Mouse (Mus musculus): ENCODE data around the gene Gm9857. TPM values are rescaled to one million over a fixed set of nuclear protein-coding genes. Genes with fewer than 3 reads are reported as not detected.

The Gm9857 gene
- not detected for polyA plus RNA-seq (2014; fragmentation: Illumina TruSeq; extraction: RNeasy Lipid Tissue Mini Kit (QIAGEN cat#74804); ENCODE audit: low read depth, low replicate concordance)

GRCm38 (mm10) chr3:108940001-108940633 is at the start of gene Gm9857:
Gene Gm9857, minus strand, starts transcription at chr3:108940445.

GRCm38 (mm10) chr3:108939573-108939972 is 672 bp downstream of the Gm9857 start, which contains the start of gene Henmt1:
Gene Henmt1, plus strand, starts transcription at chr3:108939873.

DNA sequence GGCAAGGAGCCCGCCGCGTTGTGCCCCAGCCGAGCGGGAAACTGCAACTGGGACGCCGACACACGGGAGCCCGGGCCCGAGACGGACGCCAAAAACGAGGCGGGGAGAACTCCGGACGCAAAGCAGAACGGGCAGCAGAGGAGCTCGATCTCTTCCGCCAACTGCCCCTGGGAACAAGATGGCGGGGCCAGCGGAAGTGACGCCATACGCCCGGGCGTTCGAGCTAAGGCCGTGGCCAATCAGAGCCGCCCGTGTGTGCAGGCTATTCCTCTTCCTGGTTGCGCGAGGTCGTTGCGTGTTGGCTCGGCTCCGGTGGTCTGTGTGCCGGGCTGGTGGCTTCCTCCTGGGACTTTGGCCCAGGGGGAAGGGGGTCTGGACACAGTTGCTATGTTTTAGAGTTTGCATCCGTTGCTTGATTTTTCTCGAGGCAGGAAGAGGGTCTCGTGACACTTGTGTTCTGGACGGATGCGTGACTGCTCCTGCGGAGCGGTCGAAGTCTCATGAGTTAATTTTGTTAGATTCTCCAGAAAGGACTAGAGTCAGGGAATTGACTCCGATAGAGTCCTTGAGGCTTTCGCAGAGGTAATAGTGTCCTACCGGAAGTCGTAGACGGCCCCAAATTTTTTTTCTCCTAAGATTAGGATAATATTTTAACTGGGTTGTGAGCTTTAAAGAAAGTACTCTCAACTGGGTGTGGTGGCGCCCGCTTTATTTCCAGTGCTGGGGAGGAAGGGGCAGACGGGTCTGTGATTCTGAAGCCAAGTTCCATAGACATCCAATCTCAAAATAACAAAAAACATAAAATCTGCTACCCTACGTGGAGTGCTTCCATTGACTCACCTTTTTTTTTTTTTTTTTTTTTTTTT is 28.5 kb downstream of the Gm9857 start, which contains the start of gene Prpf38b:
Prpf38b (minus strand) TSS at position 180 of the 866 bp plus-strand sequence.

Other genes with a start within 250 kb of the Gm9857 start
- gene Gpsm2, start 218.1 kb downstream of the Gm9857 start, polyA plus RNA-seq (2014; fragmentation: Illumina TruSeq; extraction: RNeasy Lipid Tissue Mini Kit (QIAGEN cat#74804); ENCODE audit: low read depth, low replicate concordance), result 6.8 TPM
- not detected for gene Aknad1, start 200.8 kb downstream of the Gm9857 start, polyA plus RNA-seq (2014; fragmentation: Illumina TruSeq; extraction: RNeasy Lipid Tissue Mini Kit (QIAGEN cat#74804); ENCODE audit: low read depth, low replicate concordance)
- 51.0 TPM for gene Stxbp3, start 99.9 kb downstream of the Gm9857 start, polyA plus RNA-seq (2014; fragmentation: Illumina TruSeq; extraction: RNeasy Lipid Tissue Mini Kit (QIAGEN cat#74804); ENCODE audit: low read depth, low replicate concordance)
- not detected for gene Fndc7, start 50.4 kb downstream of the Gm9857 start, polyA plus RNA-seq (2014; fragmentation: Illumina TruSeq; extraction: RNeasy Lipid Tissue Mini Kit (QIAGEN cat#74804); ENCODE audit: low read depth, low replicate concordance)
- gene Prpf38b, start 28.7 kb downstream of the Gm9857 start, polyA plus RNA-seq (2014; fragmentation: Illumina TruSeq; extraction: RNeasy Lipid Tissue Mini Kit (QIAGEN cat#74804); ENCODE audit: low read depth, low replicate concordance), result 69.4 TPM
- gene Henmt1, start 572 bp downstream of the Gm9857 start, polyA plus RNA-seq (2014; fragmentation: Illumina TruSeq; extraction: RNeasy Lipid Tissue Mini Kit (QIAGEN cat#74804); ENCODE audit: low read depth, low replicate concordance), result not detected
- gene Fam102b, start 87.2 kb upstream of the Gm9857 start, polyA plus RNA-seq (2014; fragmentation: Illumina TruSeq; extraction: RNeasy Lipid Tissue Mini Kit (QIAGEN cat#74804); ENCODE audit: low read depth, low replicate concordance), result 1.5 TPM
- not detected for gene Slc25a54, start 140.0 kb upstream of the Gm9857 start, polyA plus RNA-seq (2014; fragmentation: Illumina TruSeq; extraction: RNeasy Lipid Tissue Mini Kit (QIAGEN cat#74804); ENCODE audit: low read depth, low replicate concordance)
- 2.3 TPM for gene Slc25a24, start 182.7 kb upstream of the Gm9857 start, polyA plus RNA-seq (2014; fragmentation: Illumina TruSeq; extraction: RNeasy Lipid Tissue Mini Kit (QIAGEN cat#74804); ENCODE audit: low read depth, low replicate concordance)